Mouse (Mus musculus): ENCODE data around the gene Trip6.

GRCm38 (mm10) chr5:137295296-137295695 lies 18.9 kb downstream of the Trip6 start:
- TF ChIP-seq CTCF (IDR thresholded peaks at IDR 0.05; ENCODE audit: low read depth), result no peak
- no peak for TF ChIP-seq EP300 (IDR thresholded peaks at IDR 0.05; ENCODE audit: low read depth)
